Mouse (Mus musculus): ENCODE measurements around the gene Tmem163.

Tmem163 gene

DNA sequence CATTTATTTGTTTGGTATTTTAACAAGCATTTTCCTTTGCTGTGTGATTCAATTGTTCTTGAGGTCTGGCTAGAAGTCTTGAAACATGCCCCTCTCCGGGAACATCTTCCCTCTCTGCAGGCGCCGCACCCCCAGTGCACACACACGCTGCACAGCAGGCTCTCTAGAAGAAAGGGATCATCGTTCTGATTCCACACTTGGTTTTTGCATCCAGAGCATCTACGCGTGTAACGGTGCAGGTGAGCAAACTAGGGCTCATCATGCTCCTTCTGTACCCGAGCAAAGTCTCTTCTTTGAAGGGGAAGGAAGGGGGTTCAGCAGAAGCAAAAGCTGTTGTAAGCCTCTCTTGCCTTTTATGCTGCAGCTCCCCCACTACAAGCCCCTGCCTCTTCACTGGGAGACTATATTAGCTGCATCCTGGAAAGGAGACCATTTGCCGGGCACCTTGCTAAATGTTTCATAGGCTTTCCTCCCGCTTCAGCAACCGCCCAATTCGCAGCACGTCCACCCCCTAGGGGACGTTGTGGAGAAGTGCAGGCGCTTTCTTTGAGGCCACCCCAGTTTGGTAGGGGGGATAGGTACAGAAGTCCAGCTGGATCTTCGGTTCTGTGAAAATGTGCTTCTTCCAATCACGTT, at the start of gene Tmem163:
Gene Tmem163 (minus strand): TSS at position 51 of the 636 bp plus-strand sequence.
- DNase-seq (ENCODE audit: low spot score), result no peak

DNA sequence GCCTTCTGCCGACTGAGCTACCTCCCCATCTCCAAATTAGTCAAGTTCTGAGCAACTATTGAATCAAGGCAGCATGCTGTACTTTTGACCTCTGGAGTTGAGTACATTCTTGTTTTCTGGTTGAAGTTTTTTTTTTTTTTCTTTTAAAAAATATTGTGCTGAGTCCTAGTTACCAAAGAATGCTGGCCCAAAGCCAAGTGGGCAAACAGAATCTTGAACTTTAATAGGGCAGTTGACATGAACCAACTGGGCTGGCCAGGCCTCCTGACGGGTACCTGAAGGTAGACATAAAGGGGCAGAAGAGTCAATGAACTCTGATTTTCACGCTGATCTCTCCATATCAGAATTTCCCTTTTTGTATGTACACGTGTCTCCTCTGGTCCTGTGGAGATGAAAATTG, 49.7 kb upstream of the Tmem163 start, which contains the start of gene Acmsd:
Gene Acmsd (plus strand): TSS at position 318 of the 400 bp plus-strand sequence.
- DNase-seq (ENCODE audit: low spot score), result no peak

DNA sequence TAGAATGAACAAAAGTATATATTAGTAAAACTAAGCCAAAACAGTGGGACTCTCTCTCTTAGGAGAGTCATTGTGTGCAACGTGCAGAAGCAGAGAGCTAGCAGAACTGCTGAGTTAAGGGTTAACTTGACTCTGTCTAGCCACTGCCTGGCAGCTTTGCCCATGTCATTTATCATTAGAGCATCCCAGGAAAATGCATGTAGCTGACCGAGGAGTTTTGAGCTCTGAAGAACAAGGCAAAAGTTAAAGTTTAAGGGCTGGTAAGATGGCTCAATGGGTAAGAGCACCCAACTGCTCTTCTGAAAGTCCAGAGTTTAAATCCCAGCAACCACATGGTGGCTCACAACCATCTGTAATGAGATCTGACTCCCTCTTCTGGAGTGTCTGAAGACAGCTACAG, 44.2 kb upstream of the Tmem163 start:
- DNase-seq (ENCODE audit: low spot score), result no peak

DNA sequence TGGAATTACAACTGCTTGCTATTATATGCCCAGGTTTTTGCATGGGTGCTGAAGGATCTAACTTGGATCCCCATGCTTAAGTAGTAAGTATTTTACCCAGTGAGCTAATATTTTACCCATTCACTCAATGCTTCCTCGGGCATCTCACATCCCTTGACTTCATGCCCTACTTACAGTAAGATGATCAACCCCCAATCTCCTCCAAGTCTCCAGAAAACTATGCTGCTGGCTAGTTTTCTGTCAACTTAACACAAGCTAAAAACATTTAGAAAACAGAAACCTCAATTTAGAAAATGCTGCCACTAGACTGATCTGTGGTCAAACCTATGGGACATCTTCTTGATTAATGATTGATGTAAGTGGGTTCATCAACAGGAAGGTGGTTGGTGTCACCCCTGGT, 38.9 kb upstream of the Tmem163 start:
- DNase-seq (ENCODE audit: low spot score), result no peak

DNA sequence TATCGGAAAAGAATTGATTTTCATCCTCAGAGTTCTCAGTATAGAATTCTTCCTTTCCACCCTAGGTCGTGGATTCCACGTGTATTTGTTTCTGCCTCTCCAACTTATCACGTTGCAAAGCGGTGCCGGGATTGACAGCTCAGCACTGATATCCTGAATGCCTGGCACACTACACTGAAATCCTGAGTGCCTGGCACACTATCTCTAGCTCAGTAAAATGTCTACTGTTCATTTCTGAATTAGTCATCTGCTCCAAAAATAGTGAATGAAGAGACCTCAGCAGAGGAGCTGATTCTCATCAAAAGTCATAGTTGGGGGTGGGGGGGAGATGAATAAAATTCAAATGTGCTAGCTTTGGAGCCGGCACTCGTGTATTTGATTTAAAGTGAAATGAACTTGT, 37.1 kb upstream of the Tmem163 start:
- DNase-seq (ENCODE audit: low spot score), result no peak

DNA sequence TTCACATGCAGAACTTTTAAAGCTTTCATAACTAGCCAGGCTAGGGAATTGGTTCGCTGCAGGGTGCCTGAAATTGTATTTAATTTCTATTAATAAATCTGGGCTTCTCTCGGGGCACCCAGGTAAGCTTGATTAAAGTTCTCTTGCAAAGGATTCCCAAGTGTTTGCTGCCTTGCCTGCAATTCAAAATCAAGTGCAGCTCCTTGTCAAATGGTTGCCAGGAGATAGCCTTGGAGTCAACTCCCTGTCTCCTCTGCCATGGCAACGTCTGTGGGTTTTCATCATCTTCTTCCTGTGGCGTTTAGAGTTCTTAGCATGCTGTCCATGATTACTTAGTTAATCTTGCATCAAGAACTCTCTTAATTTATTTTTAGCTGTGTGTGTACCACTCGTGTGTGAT, 26.9 kb upstream of the Tmem163 start:
- DNase-seq (ENCODE audit: low spot score), result no peak

DNA sequence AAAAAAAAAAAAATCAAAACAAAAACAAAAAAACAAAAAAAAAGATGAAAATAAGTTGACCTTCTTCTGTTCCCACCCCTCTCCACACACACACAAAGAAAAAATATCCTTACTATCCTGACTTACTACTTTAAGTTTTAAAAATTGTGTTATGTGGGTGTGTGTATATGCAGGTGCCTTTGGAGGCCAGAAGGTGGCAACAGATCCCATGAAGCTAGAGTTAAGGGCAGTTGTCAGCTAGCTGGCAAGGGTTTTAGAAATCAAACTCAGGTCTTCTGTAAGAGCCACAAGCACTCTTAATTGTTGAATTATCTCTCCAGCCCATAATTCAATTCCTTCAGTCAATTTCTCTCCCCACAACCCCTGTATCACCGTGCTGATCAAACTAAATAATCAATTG, 22.8 kb upstream of the Tmem163 start:
- DNase-seq (ENCODE audit: low spot score), result no peak

DNA sequence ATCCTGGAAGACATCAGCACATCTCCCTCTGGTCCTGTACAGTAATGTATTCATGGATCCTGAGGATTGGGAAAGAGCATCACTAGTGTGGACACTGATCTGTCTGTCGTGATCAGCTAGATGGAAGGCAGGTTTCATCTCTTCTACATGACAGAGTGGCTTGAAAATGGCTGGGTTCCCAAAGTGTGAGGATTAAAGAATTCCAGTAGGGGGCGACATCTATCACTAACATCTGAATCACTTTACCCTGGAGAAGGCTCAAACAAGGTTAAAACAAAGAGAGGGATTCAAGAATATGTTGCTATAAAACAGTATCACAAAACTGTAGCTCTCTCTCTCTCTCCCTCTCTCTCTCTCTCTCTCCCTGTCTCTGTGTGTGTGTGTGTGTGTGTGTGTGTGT, 17.2 kb upstream of the Tmem163 start:
- DNase-seq (ENCODE audit: low spot score), result no peak

DNA sequence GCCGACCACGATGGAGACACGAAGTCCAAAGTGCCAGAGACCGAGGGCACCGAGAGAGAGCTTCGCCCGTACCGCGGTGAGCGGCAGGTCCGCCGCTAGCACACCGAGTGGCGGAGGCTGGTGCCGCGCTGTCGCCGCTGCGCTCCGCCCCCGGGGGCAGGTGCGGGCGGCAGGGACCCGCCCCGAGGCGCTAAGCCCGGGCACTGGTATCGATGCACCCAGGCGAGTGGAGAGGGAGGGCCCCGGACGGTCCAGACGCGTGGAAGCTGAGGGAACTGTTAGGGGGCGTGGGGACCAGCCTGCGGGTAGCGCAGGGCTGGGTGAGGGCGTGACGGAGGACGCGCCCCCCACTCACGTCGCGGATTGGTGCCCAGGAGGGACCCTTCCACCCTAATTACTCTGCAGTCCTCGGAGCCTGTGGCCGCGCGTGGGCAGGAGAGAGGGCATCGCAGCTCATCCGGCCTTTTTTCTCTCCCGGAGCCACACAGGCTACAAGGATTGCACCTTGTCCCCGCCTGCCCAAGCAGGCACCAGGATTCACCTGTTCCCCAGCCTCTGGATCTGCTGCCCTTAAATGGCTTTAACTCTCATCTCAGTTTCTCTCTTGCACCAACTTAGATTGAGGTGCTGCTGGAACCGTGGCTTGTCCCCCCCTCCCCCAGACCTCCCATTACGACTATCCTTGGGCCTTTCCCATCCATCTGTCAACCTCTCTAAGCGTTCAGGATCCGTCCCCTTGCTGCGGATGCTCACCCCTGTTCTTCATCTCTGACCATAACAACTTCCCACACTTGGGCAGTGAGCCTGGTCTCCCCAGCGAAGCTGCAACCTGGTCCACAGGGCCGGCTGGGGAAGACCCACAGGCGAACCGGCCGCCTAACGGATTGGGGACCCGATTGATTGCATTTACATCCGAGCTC, 1.4 kb downstream of the Tmem163 start:
- DNase-seq (ENCODE audit: low spot score), result no peak

DNA sequence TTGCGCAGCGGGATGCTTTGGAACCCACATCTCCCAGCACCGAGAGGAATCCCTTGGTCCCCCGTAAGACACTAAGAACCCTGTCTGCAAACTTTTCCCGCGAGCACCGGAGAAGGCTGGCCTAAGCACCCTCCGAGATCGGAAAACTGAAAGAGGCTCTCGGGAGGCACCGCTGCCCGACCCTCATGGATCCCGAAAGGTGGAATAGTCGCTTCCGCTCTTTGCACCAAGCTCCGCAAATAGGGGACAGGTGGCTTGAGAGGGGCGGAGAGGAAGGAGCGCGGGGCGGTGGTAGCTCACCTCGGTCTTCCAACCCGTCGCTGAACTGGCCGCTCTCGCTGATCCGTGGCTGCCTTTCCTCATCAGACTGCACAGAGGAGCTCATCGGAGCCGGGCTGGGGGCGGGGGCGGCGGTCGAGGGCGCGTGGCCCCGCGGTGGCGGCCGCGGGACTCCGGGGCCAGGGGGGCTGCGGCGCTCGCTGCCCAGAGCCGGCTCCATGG, 2.2 kb downstream of the Tmem163 start:
- no peak for DNase-seq (ENCODE audit: low spot score)

DNA sequence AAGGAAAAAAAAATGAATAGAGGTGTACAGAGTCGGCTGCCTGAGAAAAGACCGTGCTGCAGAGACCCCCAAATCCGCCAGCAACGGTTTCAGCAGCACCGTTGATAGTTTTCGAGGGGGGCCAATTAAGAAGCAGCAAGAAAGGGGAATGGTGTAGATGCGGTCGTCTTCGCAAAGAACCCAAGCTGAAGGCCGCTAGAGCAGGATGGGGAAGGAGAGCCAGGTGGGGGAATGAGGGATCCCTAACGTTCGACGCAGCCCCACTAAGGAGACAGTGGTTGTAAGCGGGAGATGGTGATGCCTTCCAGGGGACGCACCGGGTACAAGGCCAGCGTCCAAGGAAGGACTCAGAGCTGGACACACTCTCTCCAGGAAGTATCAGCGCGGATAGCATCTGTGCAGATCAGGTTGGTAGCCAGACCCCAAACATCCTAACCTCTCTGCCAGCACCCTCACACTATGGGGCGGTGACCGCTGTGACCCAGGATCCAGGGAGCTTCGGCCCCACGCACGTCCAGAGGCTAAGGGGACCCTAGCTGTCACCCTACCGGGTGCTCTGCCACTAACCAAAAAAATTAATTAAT, 2.7 kb downstream of the Tmem163 start:
- DNase-seq (ENCODE audit: low spot score), result no peak

DNA sequence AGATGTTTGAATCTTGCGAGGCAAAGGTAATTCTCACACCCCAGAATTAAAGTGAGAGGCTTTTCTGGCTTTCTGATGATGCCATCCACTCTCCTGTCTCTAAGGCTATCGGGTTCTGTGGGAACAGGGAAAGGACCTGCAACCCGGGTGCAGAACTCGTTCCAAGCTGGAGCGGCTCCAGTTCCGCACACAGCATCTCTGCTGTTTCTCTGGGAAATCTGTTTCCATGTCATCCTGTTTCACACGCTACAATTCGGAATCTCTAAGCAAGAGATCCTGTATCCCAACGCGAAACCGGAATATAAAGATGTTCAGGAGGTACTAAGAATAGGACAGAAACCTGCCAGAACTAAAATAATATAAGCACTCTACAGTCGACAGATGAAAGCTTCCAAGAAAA, 3.2 kb downstream of the Tmem163 start:
- DNase-seq (ENCODE audit: low spot score), result no peak

DNA sequence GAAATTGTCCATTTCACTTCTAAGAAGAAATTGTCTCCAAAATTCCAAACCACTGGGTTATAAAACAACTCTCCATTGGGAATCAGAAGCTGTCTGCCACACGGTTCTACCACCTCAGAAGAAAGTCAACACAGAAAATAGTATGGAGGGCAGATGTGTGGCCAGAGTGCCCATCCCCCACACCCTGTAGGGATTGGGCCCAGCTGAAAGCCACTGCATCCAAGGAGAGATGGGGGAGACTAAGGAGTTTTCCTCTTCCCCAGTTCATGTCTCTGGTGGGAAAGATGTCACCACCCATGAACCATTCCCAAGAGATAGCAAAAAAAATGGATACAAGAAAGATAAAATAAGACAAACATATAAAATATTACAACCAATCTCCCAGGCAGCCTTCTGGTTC, 4.1 kb downstream of the Tmem163 start:
- DNase-seq (ENCODE audit: low spot score), result no peak

DNA sequence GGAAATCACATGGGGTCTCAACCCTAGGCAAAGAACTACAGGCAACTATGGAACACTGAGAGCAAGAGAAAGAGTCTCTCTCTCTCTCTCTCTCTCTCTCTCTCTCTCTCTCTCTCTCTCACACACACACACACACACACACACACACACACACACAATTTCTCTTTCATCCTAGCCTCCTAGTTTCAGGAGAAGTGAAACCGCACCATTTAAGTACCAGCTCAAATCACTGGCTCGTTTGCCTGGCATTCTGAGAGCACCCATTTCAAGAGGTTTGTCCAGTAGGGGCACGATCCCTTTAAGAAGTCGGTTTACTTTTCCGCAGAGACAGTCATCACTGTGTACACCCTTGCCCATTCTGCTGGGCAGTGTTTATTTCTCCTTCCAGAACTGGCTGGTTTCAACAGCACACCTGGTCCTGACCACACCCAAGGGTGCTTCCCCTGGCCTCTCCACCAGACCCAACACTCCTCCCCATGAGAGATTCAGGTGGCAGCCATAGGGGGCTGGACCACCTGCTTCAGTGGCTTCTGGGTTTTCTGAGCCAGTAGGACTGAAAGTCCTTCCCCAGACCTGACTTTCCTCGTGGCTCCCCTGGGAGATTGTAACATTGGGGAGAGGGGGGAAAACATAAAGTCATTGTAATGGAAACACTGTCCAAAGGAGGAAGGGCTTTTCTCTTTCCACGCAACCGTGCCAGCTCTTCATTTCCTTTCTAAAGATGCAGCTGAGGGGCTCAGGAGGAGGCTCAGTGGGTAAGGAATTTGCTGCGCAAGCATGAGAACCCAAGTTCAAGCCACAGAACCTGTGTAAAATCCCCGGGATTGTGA, 5.9 kb downstream of the Tmem163 start:
- no peak for DNase-seq (ENCODE audit: low spot score)

DNA sequence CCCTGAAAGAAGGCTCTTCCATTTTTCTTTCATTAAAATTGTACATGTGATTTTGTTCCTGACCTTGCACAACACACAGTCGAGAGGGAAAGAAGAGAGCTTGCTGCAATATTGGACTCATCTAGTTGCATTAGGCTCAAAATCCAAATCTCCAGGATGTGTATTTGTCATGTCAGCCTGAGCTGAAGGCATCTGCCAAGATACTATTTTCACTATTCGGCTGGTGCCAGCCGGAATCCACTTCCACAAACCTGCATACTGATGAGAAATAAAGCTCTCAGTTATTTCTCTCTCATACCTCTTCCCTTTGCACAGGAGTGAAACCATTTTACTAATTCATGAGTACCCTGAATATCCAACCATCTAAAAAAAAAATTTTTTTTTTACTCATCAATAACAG, 11.2 kb downstream of the Tmem163 start:
- DNase-seq (ENCODE audit: low spot score), result no peak

DNA sequence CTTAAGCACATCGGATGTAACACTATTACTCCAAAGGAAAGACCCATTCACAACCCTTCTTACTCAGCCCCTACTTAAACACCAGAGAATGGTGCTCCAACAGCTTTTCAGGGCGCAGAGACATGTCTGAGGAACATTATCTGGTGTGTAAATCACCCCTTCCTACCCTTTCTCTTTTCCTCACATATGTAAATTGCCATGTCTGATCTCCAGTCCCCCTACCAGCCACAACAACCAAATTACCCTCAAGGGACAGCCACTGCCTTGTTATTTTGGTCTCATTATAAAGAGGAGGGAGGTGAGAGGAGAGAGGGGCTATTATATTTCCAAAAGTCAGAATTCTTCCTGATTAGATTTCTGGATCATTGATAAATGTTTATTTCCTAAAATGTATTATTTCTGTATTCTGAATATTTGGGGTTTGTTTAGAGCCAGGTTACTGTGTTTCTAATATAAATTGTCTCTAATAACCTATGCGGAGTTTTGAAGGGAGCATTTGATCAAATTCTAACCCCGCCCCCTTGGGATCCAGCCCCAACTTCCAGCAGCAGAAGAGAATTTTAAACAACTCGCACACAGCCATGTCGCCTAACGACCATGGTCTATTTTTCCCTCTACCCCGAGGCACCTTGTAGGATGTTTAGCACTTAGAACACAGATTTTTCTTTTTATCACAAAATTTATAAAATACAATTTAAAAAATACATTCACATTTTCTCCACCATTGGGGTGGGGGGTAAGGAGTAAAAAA, 12.1 kb downstream of the Tmem163 start:
- no peak for DNase-seq (ENCODE audit: low spot score)

DNA sequence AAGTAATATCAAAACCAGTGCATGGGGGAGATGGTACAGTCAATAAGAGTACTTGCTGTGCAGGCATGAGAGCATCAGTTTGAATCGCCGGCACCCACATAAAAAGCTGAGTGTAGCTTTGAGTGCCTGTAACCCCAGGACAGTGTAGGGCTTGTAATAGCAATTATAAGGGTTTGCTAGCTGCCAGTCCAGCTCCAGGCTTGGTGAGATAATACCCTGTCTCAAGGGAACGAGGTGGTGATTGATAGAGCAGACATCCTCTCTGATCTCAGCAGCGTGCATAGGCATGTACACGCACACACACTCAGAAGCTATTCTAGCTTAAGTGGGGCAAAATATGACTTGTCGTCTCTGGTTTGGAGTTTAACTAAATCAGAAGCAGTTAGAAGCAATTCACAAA, 13.1 kb downstream of the Tmem163 start:
- no peak for DNase-seq (ENCODE audit: low spot score)

DNA sequence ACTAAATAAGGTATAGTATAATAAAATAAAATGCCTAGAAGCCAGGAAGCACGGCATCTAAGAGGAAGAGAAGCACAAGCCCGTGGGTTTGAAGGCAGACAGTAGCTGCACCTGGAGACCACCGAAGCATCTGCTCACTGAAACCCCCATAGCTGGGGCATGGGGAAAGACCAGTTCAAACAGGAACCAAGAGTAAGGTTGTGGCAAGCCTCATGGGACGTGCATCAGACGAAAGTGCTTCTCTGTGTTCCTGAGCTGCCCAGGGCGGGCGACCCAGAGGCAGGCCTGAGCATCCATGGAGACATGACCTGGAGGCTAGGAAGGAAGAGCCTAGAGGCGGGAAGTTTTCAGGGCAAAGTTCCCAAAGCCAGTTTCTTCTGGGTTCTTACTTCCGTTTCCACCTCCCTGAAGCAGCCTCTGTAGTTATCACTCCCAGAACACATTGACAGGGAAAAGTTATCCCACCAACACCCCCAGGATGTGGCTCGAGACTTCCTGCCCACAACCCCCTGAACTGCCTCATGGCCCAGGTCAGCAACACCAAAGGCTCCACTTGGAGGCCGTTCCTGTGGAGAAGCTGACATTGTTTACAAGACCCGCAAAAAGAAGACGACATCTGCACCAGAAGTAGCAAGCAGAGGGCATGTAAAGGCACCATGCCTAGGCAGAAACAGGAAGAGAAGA, 16.8 kb downstream of the Tmem163 start:
- DNase-seq (ENCODE audit: low spot score), result no peak

DNA sequence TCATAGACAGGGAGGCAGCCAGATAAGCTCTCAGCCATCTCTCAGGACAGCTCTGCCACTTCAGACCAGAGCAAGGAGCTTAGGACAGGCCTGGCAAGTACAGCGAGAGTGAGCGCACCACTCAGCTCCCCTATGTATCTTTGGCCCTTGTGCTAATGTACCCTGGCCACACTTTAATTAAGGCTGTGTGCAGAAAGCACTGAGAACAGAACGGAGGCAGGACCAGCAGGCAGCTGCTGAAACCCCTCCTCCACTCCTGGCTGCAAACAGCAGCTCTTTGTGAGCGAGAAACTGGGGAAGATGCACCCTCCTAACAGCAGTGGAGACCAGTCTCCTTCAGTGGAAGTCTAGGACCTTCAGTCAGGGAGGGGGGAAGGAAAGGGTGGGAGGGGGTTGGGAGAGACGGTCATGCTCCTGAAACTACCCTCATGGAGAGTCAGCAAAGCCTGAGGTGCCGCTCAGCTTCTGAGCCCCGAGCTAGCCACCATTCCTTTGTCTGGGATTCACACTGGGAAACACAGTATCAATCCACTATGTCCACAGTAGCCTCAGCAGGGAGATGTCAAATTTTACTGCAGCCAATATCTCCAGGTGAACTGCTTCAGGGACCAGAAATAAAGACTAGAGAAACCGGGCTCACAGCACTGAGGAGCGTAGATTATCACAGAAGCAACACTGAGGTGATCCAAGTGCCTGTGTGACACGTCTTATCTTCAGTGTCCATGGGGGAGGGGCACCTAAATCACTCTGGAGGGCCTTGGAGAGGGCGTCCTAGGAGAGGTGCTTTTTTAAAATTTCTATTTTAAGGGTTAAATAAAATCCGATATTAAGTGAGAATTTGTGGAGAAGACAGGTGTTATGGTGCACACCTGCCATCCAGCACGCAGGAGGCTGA, 18.0 kb downstream of the Tmem163 start:
- DNase-seq (ENCODE audit: low spot score), result no peak

DNA sequence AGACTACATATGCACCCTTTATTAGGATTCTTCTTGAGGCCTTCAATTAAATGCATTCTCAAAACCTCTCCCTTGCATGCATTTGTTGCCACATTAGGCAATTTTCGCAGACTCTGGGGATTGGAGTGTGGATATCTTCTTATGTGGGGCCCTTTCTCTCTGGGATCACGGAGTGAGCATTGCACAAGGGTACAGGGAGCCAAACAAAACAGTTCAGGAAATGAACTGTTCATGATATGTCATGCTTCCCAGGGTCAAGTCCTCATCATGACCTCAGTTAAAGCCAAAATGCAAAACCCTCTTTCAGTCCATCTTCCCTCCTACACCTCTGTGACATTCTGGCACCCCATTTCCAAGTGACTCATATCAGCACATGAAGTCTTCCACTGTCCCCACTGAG, 27.8 kb downstream of the Tmem163 start:
- DNase-seq (ENCODE audit: low spot score), result no peak
